Mouse (Mus musculus): ENCODE measurements around the gene Tfpi.
"Not testable (repeated sequence)": the region's sequence is repeated elsewhere in the genome, so short reads cannot be mapped to it uniquely, and the experiment has no call there.

Gene Tfpi

DNA sequence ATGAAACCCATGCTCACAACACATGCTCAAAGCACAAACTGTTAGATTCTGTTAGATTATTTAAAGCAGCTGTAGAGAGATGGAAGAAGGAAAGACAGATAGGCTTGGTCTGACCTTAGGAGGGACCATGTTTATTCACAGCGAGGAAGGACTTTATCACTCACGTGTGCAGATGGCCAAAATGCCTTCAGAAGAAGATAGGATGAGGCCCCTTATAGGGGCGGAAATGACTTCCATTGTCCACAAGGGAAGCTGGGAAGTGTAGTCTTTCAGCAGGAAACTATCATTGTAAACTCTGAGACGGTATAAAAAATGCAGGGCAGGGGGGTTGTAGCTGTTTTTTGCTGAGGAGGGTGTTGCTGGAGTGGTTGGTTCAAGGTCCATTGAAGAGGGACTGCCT is at the start of gene Tfpi:
TSS of gene Tfpi (minus strand) at position 199 of the 400 bp plus-strand sequence.
- no peak for DNase-seq (ENCODE audit: low read depth, low spot score)

DNA sequence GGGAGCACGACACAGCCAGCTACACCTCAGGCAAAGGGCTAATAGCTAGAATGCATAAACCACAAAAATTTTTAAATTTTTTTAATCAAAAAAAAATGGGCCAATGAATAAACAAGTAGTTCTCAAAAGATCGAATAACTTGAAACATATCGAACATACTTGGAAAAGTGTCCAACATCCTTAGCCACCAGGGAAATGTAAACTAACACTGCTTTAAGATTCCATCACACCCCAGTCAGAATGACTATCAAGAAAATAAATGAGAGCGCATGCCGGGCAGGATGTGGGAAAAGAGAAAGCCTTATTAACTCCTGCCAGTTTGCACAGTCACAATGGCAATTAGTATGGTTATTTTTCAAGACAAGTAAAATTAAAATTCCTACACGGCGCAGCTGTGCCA is 49.6 kb upstream of the Tfpi start:
- no peak for DNase-seq (ENCODE audit: low read depth, low spot score)

DNA sequence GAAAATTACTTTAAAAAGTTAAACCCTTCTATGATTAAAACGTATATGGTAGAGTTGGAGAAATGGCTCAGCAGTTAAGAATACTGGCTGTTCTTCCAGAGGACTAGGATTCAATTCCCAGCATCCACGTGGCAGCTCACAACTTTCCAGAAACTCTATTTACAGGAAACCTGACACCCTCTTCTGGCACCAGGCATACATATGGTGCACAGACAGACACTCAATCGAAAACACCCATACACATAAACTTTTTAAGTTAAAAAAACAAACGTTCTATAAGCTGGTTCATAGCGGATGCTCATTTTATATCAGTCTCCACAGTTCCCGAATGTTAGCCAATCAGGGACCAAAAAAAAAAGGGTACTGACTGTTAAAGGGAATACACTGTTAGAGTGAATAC is 49.2 kb upstream of the Tfpi start:
- DNase-seq (ENCODE audit: low read depth, low spot score): no peak

DNA sequence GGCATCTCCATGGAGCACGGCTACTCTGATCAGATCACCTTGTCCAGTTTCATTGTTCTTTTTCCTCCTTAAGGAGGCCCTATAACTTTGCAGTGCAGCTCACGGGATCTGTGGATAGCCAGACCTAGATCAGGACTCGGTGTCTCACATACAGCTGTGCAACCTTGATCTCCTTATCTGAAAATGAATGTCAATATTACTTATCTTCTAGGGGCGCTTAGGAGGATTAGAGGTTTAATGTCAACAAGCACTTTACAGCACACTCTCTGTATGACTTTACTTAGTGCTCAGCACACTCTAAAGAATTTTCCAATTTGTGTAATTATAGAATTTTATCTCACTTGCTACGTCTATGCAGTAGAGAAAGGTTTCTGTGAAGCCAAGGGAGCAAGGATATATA is 48.5 kb upstream of the Tfpi start:
- no peak for DNase-seq (ENCODE audit: low read depth, low spot score)

DNA sequence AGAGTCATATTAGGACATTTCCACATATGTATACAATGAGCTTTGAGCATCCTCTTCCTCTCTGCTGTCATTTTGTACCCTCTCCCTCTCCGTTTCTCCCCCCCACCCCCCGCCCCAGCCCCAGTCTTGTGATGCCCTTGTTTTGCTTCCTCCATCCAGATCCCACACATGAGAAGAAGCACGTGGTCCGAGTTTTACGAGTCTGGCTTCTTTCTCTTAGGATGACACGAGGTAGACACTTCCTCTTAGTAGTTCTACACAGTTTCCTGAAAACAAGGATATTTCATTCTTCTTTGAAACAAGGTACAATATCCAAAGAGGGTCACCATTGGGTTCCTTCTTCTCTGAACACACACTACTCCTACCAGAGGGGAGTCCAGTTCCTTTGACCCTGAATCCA is 47.4 kb upstream of the Tfpi start:
- DNase-seq (ENCODE audit: low read depth, low spot score): no peak

DNA sequence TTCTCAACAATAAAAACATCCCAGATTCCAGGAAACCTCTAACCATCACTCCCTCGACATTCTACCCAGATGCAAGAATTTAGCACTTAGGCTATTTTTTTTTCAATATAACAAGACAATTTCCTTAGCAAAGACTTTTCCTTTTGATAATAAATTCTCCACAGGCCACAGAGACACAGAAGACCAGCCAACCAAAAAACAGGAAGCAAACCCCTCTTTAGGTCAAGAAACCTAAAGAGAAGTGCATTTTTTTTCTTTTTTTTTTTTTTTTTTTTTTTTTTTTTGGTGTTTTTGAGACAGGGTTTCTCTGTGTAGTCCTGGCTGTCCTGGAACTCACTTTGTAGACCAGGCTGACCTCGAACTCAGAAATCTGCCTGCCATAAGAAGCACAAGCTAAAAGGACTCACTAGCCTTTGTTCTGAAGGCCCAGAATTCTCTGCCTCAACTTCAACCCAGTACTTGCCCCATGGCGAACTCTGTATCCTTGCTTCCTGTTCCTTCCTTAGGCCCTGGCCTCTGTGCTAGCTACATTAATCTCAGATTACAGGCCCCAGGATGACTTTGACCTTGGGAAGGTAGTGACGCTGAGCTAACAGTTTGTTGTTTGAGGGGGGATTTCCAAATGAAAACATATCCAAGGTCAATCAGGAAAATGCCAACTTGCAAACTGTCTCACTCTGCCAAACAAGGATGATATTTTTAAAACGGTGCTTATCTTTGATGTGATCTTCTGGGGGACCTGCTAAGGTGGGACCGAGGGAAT is 46.7 kb upstream of the Tfpi start:
- no peak for DNase-seq (ENCODE audit: low read depth, low spot score)

DNA sequence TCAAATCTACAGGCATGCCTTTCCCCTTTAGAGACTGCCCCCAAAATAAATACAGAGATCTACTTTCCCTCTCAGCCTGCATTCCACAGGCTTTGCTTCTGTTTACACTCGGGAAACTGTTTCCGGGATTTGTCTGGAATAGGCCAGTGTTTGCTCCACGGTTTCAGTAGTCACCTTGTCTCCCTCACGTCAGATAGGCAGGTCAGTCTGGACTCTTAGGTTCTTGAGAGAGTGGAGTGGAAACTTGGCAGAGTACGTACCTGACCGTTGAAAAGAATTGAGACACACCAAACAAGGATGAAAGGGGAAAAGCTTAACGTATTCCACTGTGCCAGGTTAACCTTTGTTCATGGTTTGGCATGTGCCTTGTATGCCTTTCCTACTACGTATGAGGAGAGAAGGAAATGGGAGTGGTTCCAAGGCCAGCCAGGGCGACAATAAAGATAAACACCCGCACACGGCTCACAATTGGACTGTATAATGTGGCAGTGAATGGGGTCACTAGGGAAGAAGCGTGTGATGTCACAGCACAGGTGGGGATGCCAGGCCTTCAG is 43.0 kb upstream of the Tfpi start:
- DNase-seq (ENCODE audit: low read depth, low spot score): no peak

DNA sequence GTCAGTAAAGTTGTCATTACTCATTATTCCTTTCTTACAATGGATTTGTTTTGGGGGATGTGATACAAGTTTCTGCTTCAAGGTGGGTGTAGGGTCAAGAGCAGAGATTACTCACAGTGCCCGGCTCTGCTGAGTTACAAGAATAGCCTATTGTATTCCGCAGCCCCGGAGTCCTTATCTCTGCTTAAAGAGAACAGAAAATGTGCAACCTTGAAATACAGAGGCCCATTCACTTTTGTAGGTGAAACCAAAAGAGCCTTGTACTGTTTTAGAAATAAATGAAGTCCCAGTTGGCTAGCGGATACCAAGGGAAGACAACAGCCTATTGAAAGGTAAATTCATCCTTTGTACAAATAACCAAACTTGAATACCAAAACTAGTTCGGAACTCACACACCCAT is 42.2 kb upstream of the Tfpi start:
- DNase-seq (ENCODE audit: low read depth, low spot score): no peak

DNA sequence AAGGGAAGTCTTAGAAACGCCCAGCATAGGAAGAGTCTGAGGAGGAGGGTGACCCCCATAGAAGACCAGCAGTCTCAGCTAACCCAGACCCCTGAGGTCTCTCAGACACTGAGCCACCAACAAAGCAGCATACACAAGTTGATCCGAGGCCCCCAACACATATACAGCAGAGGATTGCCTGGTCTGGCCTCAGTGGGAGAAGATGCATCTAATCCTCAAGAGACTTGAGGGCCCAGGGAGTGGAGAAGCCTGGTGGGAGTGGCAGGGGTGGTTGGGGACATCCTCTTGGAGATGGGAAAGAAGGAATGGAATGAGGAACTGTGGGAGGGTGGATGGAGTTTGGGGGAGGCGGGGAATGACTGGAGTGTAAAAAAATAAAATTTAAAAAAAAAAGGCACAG is 36.7 kb upstream of the Tfpi start:
- no peak for DNase-seq (ENCODE audit: low read depth, low spot score)

DNA sequence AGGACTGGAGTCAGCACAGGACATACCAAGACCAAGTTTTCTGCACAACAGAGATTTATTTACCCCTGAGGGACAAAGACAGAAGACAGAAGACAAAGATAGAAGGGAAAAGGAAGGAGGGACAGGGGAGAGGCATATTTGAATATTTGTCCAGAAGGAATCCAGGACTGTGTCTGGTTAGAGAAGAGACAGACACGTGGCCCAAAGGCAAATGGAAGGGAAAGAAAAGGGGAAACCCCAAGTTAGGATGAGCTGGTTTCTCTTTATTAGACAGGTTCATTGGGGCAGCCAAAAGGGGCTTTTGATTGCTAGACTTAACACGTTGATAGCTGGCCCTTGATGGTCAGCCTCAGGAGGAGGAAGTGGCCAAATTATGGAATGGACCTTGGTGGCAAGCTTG is 34.9 kb upstream of the Tfpi start:
- DNase-seq (ENCODE audit: low read depth, low spot score): no peak

DNA sequence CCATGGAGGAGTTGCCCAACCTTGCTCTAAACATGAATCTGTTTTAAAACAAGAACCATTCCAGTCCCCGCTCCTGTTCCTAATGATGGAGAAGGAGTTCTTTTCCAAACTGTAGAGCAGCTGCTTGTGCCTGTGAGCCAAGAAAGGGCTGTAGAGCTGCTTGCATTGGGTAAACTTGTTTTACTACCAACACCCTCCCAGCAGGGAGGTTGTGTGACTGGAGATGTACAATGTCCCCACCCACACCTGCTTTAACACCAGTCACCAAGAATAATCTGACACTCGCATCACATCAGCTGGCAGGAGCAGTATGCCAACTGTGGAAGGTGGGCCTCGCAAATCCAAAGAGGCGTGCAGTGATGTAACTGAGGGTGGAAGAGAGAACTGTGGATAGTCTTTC is 34.5 kb upstream of the Tfpi start:
- DNase-seq (ENCODE audit: low read depth, low spot score): no peak

DNA sequence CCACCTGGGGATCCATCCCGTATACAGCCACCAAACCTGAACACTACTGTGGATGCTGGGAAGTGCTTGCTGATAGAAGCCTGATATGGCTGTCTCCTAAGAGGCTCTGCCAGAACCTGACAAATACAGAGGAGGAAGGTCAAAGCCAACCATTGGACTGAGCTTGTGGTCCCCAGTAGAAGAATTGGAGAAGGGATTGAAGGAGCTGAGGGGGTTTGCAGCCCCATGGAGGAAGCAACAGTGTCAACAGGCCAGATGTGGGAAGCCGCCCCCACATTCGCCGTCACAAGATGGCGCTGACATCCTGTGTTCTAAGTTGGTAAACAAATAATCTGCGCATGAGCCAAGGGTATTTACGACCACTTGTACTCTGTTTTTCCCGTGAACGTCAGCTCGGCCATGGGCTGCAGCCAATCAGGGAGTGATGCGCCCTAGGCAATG is 28.4 kb upstream of the Tfpi start:
- not testable (repeated sequence) for DNase-seq (ENCODE audit: low read depth, low spot score)

DNA sequence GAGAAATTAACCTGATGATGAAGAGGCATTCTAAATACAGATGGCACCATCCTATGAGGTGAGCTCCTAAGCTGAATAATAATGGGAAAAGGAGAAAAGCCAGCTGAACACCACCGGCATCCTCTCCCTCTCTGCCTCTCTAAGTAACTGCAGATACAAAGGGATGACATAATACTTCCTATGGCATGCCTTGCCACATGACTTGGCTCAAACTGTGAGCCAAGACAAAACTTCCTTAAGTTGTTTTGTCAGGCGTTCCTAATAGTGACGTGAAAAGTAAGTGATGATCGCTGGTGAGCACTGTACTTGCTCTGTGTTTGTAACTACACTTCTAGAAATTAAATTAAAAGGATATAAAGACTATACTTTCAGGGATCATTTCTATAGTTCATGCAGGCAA is 27.7 kb upstream of the Tfpi start:
- DNase-seq (ENCODE audit: low read depth, low spot score): no peak

DNA sequence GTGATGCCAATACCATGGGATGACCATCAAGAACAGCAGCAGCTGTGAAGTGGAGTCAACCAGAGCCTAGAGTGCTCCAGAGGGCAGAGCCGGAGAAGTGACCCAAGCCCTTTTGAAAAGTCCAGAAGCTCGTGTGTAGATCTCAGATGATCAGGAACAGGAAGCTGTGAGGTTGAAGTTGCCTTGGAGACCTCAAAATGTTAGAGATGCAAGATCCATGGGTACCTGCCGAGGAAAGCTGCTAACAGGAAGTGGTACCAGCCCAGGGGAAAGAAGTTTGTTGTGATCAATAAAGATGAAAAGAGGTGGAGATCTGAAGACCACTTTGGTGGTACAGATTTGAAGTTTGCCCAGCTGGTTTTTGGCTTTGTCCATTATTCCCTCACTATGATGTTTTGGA is 22.3 kb upstream of the Tfpi start:
- no peak for DNase-seq (ENCODE audit: low read depth, low spot score)

DNA sequence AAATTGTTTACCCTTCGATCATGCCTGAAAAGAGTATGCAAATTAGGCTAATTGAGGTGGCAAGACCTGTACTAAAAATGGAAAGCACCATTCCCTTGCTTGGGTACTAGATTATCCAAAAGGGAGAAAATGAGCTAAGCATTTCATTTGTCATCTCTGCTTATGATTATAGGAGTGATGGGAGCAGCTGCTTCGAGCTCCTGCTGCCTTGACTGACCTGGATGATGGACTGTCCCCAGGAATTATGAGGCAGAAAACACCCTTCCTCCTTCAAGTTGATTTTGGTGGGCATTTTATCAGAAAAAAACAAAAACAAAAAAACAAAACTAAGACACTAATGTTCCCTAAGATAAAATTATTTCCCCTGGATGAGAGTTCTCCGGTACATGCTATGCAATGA is 18.5 kb upstream of the Tfpi start:
- no peak for DNase-seq (ENCODE audit: low read depth, low spot score)

DNA sequence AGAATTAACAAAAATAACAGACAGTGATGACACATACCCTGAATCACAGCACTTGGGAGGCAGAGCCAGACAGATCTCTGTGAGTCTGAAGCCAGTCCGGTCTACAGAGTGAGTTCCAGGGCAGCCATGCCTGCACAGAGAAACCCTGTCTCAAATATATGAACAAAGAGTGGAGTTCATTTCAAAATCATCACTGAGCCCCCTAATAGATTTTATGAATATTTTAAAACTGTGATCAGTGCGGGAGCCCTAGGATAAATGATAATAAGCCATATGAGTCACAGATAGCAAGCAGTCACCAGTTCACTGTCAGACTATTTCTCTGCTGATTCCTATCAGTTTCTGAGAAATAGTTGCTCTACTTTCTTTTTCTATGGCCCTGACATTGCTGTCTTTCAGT is 17.1 kb upstream of the Tfpi start:
- no peak for DNase-seq (ENCODE audit: low read depth, low spot score)

DNA sequence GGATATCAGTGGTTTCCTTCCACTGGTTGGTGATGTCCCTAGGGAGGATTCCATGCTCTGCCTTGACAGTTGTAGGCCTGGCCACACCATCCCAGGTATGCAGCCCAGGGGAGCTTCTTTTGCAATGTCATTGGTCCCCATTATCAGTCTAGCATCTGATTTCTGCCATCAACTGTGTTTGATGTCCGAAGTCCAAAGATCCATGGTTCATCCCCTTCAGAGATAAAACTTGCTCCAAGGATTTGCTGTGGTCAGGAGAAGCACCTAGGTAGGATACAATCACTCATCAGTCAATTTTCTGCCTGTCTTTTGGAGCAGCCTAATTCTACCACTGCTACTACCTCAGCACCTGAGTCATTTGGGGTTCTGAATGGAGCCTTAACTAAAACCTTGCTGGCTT is 15.1 kb upstream of the Tfpi start:
- no peak for DNase-seq (ENCODE audit: low read depth, low spot score)

DNA sequence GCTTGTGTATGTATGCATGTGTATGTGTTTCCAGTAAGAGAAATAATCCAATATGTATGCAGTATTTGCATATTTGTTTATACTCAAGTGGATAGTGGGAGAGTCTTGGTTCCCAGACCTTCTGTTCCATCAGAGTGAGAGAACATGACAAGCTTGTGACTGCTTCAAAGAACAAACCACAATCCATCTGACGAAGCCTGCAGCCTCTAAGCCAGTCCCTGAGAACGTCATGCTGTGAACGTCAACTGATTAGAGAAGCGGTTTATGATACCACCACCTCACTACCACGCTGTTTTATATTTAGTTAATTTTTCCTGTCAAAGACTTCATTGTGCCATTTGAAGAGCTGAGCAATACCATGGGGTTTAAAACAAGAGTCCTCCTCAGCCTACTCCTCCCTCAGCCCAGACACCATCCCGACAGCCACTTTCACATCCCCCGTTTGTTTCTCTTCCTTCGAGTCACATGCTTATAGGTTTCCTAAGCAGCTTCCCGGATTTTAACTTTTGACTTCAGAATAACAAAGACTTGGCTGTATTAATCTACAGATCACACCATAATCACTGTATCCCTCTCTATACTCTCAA is 11.2 kb upstream of the Tfpi start:
- no peak for DNase-seq (ENCODE audit: low read depth, low spot score)

DNA sequence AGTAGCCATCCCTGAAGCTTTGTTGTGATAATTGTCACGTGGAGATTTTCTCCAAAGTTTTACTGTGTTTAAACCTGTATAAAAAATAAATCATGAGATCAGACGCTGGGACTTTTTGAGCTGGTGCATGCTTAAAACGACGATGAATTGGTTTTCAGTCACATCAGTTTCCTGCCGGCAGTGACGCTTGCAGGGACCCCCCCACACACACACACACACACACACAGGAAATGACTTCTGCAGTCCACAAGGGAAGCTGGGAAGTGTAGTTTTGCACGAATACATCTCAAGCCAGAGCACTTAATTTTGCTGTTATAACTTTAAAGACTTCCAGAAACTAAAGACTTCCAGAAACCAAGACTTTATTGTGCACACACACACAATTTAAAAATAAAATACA is 5.3 kb upstream of the Tfpi start:
- no peak for DNase-seq (ENCODE audit: low read depth, low spot score)

DNA sequence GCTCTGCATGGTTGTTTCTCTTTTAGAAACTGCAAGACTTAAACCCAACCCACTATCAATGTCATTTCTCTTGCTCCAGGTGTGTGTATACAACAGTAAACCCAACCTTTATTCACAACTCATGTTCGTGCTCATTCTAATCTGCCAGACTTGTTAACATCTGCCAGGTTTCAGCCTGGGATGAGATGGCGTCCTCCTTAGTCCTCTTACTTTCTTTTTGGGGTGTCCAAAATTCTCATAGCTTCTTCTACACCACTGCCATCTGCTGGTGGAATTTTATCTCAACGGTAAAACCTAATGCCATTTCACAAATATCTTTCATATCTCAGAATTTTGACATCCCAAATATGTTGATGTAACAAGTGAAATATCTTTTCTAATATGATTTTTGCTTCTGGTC is 2.5 kb upstream of the Tfpi start:
- peak; percentile 18 for DNase-seq (ENCODE audit: low read depth, low spot score)

DNA sequence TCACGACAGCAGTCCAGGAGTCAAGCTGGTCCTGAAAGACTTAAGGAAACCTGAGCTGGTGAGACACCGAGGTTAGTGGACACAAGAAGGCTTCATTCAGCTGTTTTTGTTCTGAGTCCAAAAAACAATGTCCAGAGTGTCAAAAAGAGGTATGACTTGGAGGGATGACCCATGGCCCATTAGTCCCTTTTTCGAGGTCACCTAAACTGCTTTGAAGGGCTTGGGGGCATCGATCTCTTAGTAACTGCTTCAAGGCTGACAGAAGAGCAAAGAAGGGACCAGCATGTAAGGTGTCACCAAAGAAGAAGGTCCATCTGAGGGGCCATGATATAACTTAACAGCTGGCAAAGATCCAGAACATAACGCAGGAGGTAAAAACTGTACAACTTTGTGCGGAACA is 1.2 kb upstream of the Tfpi start:
- DNase-seq (ENCODE audit: low read depth, low spot score): no peak

DNA sequence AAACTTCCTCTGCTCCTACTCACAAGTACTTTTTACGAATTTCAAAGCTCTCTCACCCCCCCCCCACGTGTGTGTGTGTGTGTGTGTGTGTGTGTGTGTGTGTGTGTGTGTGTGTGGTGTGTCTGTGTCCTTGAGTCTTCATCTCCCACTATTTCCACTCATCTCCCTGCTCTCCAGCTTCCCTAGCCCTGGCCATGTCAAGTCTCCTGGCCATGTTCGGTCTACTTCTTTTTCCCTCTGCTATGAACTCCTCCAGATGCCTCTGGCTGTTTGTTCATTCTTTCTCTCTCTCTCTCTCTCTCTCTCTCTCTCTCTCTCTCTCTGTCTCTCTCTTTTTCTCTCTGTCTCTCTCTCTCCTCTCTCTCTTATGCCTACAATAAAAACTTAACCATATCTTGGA is 444 bp downstream of the Tfpi start:
- DNase-seq (ENCODE audit: low read depth, low spot score): no peak

DNA sequence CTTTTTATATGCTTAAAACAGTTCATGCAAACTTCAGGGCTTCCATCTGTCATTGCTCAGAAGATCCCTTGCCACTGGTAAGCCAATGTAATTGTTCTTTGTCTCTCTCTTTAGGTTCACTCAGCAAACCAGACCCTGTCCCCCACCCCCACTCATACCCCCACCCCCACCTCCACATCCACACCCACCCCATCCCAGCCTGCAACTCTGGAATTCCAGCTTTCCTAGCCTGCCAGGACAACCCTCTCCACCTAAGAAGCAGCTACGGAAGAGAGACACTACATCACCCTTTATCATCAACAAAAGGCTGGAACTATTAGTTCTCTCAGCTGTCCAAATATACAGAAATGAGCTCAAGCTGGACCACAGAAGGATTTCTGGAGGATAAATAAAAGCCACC is 974 bp downstream of the Tfpi start:
- no peak for DNase-seq (ENCODE audit: low read depth, low spot score)
